Mouse (Mus musculus) layer of hippocampus, adult 18-20 months (tissue): ENCODE data around the gene Tmc5. TPM values are rescaled to one million over a fixed set of nuclear protein-coding genes. Genes with fewer than 3 reads are reported as not detected.

Experiments
- DNase-seq, 2 experiments: peaks; one replicate each; pipeline ENCODE4 v3.0.0; 2022; ENCODE audit warnings: low spot score in 2 of 2
- total RNA-seq, 2 experiments: library from RNA; stranded (reverse); gene quantifications; 2 replicates each; pipeline ENCODE4 v1.2.3; 2021

The Tmc5 gene
- total RNA-seq, 2 experiments from 2014 or later = 0.38 to 0.40 TPM

DNA sequence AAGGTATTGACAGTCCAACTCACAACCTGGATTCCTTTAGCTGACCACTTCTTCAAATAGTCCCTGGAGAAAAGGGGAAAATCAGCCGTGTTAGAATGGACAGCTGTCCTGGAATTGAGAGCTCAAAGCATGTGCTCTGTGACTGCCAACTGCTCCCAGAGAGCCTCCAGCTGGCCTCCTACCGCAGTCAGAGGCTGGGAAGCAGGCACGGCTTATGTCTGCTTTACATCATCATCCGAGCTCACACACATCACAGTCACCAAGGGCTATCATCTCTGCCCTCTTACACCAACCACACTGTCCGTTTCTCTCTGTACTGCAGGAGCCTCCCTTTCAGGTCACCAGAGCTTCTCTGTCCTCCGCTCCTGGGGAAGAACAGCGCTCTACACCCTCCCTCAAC lies 92.0 kb downstream of the Tmc5 start:
- peak; percentile 20 to 64 for DNase-seq

DNA sequence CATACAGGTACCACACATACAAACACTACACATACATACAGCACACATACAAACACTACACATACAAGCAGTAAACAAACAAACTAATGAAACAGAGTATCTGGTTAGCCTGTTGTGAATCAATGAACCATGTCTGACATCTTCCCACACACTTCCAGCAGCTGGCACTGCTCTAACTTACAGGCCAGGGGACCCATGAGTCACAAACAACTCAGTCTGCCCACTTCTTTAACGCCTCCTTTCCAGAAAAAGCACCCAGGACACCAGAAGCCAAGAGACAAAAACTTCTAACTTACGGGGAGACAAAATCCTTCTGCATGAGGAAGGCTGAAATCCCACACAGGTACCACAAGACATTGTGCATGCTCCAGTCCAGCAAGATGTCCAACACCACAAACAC lies 94.2 kb downstream of the Tmc5 start:
- DNase-seq = no peak

DNA sequence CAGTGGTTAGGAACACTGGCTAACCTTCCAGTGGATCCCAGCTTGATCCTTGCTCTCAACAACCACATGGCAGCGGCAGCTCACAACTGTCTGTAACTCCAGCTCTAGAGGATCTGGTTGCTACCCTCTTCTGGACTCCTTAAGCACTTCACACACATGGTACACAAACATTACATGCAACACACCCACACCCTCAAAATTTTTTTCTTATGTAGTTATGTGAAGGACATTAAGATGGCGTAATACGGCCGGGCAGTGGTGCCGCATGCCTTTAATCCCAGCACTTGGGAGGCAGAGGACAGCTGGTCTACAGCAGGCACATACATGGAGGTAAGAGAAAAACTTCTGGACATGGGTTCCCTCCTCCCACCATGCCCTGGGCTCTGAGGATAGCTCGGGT lies 99.0 kb downstream of the Tmc5 start:
- DNase-seq = no peak

DNA sequence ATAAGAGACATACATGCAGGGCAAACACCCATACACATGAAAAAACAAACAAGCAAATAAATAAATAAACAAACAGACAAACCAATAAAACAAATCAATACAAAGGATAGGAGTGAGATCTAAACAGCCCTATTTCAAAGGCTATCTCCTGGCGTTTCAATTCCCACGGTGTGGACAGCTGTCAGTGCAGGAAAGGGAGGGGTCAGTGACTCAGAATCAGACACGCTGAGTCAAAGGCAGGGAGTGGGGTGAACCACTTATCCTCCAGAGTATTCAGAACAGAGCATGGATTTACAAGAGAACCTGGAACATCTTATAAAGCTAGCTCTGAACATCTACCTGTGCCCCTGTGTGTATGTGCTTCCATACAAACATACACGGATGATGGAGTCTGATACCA lies 100.1 kb downstream of the Tmc5 start:
- no peak for DNase-seq

DNA sequence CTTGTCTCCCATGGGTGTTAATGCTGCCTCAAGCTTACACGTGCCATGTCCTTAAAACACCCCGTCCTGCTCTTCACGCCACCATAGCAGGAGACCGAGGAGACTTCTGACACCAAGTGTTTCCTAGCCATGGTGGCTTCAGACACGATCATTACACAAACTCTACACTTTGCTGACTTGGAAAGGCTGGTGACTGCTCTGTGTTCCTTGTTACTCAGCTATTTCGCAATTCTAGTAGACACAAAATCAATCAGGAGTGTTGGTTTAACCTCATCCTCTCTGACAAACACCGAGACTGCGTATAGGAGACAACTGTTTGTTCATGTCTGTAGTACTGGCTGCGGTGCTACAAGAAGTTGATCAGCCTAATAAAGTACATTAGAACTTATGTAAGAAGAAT lies 101.8 kb downstream of the Tmc5 start:
- DNase-seq = no peak

DNA sequence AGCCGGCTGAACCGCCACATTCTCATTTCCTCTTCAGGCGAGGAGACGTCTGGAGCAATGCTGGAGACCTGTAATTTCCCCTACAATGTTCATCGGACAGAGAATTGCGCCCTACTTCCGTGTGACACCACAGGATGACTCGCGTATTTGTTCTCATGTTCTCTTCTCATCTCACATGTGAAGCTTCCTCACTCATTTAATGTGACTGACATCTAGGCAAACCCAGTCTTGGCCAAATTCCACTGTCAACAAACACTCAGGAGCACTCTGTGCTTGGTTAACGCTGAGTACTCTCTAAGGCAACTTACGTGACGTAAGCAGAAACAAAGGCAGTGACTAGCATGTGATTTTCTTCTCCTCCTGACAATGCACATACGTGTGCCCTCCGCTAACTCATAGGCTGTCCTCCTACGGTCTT lies 106.1 kb downstream of the Tmc5 start:
- no peak for DNase-seq

DNA sequence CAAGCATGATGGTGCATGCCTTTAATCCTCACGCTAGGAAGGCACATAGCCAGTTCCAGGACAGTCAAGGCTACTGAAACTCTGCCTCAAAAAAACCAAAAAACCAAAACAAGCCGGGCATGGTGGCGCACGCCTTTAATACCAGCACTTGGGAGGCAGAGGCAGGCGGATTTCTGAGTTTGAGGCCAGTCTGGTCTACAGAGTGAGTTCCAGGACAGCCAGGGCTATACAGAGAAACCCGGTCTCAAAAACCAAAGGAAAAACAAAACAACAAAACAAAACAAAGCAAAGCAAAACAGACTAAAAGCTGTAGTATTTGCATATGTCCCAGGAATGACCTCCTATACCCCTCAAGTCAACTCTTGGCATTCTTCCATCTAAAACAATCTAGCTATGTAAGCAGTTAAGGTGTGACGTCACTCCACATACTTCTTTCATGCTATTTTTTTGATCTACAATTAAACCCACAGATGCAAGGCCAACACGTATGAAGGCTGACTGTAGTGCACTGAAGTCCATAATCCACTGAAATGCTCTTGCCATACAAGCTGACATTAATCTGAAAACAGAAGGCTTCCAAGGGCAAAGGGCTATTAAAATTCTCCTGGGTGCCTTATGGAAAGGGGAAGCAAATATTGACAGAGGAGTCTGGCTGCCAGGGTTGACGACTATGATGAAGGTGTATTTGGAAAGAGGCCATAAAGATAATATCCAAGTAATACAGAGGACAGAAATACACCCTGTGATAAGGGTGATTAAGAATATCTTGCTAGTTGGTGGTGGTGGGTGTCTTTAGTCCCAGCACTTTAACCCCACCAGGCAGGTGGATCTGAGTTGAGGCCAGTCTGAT lies 107.1 kb downstream of the Tmc5 start:
- DNase-seq = no peak

DNA sequence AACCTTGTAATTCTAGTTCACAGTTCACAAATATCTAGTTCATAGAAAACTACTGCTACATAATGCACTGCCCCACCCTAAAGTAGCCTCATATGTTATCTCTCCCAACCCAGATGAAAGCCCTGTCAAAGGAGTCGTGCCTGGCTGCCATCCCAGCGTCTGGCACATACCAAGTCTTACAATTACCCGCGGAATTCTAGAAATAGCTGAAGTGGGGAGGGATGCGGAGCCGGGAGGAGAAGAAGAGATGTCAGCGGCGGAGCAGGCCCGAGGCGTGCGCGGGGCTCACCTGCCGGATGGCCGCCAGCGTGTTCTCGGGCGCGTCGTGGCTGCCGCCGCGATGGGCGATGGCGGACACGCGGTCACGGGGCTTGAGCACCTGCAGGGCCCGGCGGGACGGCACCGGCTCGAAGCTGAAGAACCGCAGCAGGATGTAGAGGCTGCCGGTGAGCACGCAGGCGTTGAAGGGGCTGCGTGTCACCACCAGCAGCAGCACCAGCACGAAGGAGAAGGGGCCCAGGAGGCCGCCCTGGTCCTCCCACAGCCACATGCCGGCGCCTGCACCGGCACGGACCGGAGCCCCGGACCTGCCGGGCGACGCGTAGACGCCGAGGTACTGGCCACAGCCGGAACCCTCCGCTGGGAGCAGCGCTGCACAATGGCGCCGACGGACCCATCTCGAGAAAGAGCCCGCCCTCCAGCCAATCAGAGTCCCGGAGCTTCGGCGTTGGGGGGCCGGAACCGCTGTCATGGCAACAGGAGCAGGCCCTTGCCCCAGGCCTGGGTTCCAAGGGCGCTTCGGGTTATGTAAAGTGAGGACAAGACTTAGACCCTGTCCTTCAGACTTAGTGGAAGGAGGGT lies 108.2 kb downstream of the Tmc5 start, which contains the start of gene Gde1:
Gene Gde1, minus strand, starts transcription at position 678 of the 861 bp plus-strand sequence.
- peak; percentile 89 to 94 for DNase-seq

DNA sequence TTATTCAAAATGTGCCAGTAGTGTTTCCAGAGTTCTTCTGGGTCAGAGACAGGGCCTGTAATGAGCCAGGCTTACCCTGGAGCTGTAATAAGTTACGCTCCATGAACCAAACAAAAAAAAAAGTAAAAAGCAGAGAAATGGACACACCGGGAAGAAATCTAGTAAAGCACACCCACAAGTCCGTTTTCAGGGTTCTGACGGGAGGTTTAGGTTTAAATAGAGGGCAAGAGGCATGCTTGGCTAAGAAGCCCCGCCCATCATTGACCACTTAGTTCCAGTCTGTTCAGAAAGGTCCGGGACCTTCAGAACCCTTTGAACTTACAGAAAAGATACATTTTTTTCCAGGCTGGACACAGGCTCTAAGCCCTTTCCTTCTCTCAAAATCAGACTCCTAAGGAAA lies 109.0 kb downstream of the Tmc5 start:
- no peak for DNase-seq

DNA sequence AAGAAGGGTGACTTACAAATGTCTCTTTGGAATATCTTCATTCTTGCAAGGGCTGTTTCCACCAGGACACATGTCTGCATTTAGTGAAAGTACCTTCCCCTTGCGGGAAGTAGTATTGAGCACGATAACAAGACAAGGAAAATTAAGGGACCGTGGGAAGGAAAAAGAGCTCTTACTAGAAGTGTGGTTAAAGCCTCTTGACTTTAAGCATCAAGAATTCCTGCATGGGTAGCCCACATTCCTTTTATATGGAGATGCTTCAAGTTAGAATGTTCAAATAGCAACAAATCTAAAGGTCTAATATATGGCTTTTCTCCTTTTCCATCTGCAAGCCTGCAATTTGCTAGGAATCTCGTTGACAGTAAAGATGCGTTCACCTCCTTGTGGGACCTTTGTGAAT lies 109.4 kb downstream of the Tmc5 start:
- no peak for DNase-seq

DNA sequence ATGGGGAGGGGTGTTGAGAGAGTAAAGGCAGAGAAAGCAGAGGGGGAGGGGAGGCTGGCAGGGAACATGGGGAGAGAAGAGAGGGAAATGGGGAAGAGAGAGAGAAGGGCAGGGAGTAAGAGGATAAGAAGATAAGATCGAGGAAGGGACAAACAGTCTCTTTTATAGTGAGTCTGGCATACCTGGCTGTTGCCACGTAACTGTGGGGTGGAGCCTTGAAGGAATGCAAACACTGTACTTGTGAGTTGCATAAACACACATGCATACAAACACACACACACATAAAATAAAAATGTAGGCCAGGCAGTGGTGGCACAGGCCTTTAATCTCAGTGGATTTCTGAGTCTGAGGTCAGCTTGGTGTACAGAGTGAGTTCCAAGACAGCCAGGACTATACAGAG lies 110.1 kb downstream of the Tmc5 start:
- no peak for DNase-seq

DNA sequence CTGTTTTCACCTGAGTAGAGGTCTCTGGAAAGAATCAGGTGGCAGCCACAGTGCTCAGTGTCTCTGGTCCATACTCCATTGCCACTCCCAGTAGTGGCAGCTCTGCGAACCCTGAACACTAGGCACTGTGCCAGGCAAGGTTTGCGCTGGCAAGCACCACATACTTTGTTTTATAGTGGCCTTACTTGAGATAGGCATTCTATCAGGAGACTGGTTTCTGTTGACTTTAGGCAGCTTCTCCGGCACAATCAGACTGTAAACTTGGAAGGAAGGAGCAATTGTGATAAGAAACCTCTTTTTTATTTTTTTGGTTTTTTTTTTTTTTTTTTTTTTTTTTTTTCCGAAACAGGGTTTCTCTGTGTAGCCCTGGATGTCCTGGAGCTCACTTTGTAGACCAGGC lies 110.9 kb downstream of the Tmc5 start:
- DNase-seq = no peak

DNA sequence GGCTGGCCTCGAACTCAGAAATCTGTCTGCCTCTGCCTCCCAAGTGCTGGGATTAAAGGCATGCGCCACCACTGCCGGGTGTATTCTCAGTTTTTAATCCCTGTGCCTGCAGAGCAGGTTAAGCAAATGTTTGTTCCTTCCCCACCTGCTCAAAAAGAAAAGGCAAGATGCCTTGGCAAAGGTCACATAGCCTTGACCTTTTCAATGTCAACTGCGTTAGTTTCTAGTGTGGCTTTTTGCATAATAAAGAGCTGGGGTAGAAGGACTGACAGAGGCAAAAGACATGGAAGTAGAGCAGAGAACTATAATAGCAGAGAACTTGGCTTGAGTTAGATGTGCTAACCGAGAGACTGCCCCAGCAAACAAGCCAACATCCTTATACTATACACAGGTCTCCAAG lies 113.7 kb downstream of the Tmc5 start:
- no peak for DNase-seq

DNA sequence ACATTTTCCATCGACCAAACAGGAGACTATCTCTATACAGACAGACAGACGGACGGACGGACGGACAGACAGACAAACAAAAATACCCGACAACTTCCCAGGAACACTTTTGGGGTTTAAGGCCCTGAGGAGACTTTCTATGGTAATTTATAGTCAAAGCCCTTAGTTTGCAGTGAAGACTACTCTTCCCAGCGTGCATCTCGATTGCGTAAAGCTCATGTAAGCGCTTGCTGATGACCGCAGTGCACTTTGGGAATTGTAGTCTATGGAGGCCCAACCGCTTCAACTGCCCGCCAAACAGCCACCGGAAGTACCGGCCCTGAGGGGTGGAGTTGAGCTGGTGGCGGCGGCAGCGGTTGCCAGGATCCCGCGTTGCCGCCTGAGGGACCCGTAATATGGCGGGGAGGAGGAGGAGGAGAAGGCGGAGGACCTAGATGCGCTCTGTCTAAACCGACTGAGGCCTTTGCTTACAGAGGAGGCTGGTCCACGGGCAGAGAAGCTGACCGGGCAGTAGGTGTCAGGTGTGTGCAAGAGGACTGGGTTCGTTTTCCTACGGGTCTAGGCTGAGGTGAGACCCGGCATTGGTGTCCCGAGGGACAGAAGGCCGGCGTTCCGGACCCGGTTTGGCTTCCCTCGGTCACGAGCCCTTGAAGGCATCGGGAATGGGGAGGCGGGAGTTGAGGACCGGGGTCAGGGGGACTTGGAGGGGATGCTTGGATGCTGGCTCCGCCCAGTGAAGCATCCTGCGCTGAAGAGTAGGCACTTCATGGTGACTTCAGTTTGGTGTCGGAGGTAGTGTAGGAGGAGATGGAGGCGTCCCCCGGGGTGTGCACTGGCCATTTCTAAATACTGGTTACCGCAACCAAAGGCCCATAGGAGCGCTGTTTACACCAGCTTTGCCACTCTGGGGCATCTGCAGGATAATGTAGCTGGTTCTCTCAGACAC lies 115.4 kb downstream of the Tmc5 start, which contains the start of gene Ccp110:
Gene Ccp110, plus strand, starts transcription at position 325 of the 946 bp plus-strand sequence.
- DNase-seq = peak; percentile 96 to 97

DNA sequence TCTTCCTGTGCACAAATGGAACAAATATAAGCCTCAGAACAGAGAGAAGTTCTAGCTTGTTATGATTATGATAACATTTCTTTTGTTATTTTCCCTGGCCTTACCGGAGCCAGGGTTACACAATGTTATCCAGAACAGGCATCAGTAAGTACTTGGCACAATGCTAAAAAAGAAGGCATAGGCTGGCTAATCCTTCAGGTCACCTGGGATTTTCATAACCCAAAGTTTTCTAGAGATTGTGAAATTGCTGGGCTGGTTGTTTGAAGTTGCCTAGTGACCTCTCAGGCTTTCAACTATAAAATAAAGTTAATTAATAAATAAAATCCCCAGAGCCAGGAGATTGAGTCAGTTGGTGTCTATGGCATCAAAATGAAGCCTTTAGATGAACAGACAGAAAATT lies 117.8 kb downstream of the Tmc5 start:
- DNase-seq = no peak

DNA sequence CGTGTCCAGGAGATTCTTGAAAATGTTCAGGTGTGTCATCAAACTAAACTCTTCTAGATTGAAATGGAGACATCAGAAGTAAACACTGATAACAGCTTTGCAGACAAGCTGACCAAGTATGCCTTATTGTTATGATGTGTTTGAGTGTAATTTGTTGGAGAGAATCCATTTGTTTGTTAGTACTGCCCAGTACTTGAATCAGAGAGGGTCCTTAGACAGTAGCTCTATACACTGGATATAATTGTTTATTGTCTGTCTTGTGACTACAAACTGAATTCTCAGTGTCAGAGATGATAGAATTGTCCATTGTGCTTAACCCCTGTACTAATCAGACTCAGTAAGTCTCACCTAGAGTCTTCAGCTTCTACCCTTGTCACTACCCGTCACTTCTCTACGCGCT lies 121.0 kb downstream of the Tmc5 start:
- no peak for DNase-seq

DNA sequence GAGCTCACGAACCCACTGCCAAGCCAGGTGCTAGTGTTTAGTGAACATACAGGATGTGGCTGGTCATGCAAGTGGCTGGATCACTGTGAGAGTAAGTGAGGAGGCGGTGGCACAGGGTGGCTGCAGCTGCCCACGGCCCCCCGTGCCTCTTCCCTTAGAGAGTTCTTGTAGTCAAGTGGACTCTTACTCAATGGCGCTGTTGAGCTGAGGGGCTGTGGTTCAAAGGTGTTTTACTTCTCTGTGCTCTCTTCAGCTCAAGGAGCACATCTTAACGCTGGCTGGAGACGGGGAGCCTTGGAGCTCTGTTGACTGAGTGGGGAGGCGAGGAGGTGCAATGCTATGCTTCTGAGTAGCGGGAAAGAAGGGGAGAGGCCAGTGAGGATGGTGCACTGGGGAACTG lies 126.8 kb downstream of the Tmc5 start:
- DNase-seq = no peak
